Mouse (Mus musculus): Measurements from ENCODE around the gene Hydin. TPM values are rescaled to one million over a fixed set of nuclear protein-coding genes. Genes with fewer than 3 reads are reported as not detected.

The Hydin gene
- polyA plus RNA-seq, 1 experiment = not detected

- no peak for TF ChIP-seq GATA1 (IDR thresholded peaks at IDR 0.05; ENCODE audit: low read length)
These were observed 258.5 kb downstream of the Hydin start for GRCm38 (mm10) chr8:110525229-110525628.

- no peak for TF ChIP-seq GATA1 (IDR thresholded peaks at IDR 0.05; ENCODE audit: low read length)
These were observed 263.4 kb downstream of the Hydin start for GRCm38 (mm10) chr8:110530008-110530762.

GRCm38 (mm10) chr8:110533781-110534180 is 267.0 kb downstream of the Hydin start:
- TF ChIP-seq GATA1 (IDR thresholded peaks at IDR 0.05; ENCODE audit: low read length) = no peak

GRCm38 (mm10) chr8:110537849-110538248 is 271.1 kb downstream of the Hydin start:
- no peak for TF ChIP-seq GATA1 (IDR thresholded peaks at IDR 0.05; ENCODE audit: low read length)

- no peak for TF ChIP-seq GATA1 (IDR thresholded peaks at IDR 0.05; ENCODE audit: low read length)
These were observed 283.6 kb downstream of the Hydin start for GRCm38 (mm10) chr8:110550343-110550742.

- TF ChIP-seq GATA1 (IDR thresholded peaks at IDR 0.05; ENCODE audit: low read length) = no peak
These were observed 325.9 kb downstream of the Hydin start for GRCm38 (mm10) chr8:110592641-110593040.

- TF ChIP-seq GATA1 (IDR thresholded peaks at IDR 0.05; ENCODE audit: low read length) = no peak
These were observed 327.4 kb downstream of the Hydin start for GRCm38 (mm10) chr8:110594164-110594563.

- TF ChIP-seq GATA1 (IDR thresholded peaks at IDR 0.05; ENCODE audit: low read length) = no peak
These were observed 337.8 kb downstream of the Hydin start for GRCm38 (mm10) chr8:110604556-110604955.

- no peak for TF ChIP-seq GATA1 (IDR thresholded peaks at IDR 0.05; ENCODE audit: low read length)
These were observed 338.7 kb downstream of the Hydin start for GRCm38 (mm10) chr8:110605401-110606015.

GRCm38 (mm10) chr8:110615730-110616129 is 349.0 kb downstream of the Hydin start:
- TF ChIP-seq GATA1 (IDR thresholded peaks at IDR 0.05; ENCODE audit: low read length) = no peak

GRCm38 (mm10) chr8:110617801-110618358 is 351.1 kb downstream of the Hydin start:
- no peak for TF ChIP-seq GATA1 (IDR thresholded peaks at IDR 0.05; ENCODE audit: low read length)

- TF ChIP-seq GATA1 (IDR thresholded peaks at IDR 0.05; ENCODE audit: low read length) = no peak
These were observed 351.8 kb downstream of the Hydin start, which contains the start of gene Vac14 for GRCm38 (mm10) chr8:110618391-110619207. Gene Vac14, plus strand, starts transcription at chr8:110618585.

GRCm38 (mm10) chr8:110619208-110619574 is 352.4 kb downstream of the Hydin start:
- no peak for TF ChIP-seq GATA1 (IDR thresholded peaks at IDR 0.05; ENCODE audit: low read length)

- TF ChIP-seq GATA1 (IDR thresholded peaks at IDR 0.05; ENCODE audit: low read length) = no peak
These were observed 353.1 kb downstream of the Hydin start for GRCm38 (mm10) chr8:110619919-110620318.

GRCm38 (mm10) chr8:110626431-110626830 is 359.7 kb downstream of the Hydin start:
- no peak for TF ChIP-seq GATA1 (IDR thresholded peaks at IDR 0.05; ENCODE audit: low read length)

Measured in G1E-ER4 (cell line).